Mouse (Mus musculus): Measurements from ENCODE around the gene P4hb. TPM values are rescaled to one million over a fixed set of nuclear protein-coding genes. Genes with fewer than 3 reads are reported as not detected.
A peak's percentile ranks its signal among the peaks of the same experiment; 100 is the strongest.

P4hb gene
- total and polyA plus RNA-seq, 2 experiments from 2014 or later: 174 to 208 TPM

DNA sequence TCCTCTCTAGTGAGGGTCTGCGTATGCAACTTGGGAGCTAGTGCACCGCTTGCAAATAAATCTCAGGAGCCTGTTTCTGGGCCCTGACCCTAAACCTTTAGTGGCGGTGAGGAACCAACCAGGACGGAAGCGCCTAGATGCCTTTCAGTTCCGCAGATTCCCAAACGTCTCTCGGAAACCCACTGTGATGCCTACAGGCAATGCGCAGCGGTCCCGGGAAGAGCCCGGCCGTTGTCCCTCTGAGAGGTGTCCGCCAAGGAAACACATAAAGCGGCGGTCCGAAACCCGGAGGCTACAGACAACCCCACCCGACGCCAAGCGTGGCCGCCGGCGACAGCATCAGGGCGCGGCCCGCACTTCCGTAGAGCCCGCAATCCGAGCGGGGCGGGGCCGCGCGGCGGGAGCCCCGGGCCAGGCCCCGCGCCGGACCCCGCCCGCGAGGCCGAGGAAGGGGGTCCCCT lies 7.8 kb upstream of the P4hb start:
- 1% methylated on average over 32 of the region's 44 CpGs for WGBS
- Histone ChIP-seq H3K27ac (ENCODE audit: low read depth, low read length) (peak overlapping the region; percentile 98), H3K27me3 (ENCODE audit: insufficient read depth, low read length) (no peaks in the 10 kb centered on the region), H3K4me3 (ENCODE audit: low read depth, low read length) (peak overlapping the region; percentile 93), H3K9me3 (ENCODE audit: low read length) (no peaks in the 10 kb centered on the region), H3K4me1 (ENCODE audit: insufficient read depth) (peaks cover 9% of the 10 kb centered on the region), H3K9ac (peak overlapping the region; percentile 90), H3K36me3 (ENCODE audit: insufficient read depth) (peaks cover 35% of the 10 kb centered on the region), H3K4me2 (ENCODE audit: low read depth) (peak overlapping the region; percentile 94)
- ATAC-seq (peak; percentile 24), DNase-seq (peak; percentile 55)
- no peak for TF ChIP-seq CTCF (IDR thresholded peaks at IDR 0.05; ENCODE audit: low read depth)

DNA sequence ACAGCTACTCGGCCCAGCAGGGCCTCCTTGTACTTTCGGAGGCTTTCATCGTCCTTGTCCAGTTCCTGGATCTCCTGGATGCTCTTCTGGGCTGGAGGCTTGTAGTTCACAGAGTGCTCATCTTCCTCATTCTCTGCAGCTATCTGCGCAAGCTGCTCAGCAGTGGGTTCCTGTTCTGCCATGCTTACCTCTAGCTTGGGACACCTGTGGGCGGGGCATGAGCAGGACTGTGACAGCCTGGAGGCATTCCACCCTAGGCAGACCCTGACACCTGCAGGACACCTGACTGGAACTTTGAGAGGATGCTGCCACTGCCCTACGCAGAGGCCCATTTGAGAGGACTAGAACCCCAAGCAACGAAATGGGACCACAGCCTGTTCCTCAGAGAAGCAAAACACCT lies 7.1 kb upstream of the P4hb start:
- Histone ChIP-seq H3K4me2 (ENCODE audit: low read depth) (peak overlapping the region; percentile 94), H3K27ac (ENCODE audit: low read depth, low read length) (peak overlapping the region; percentile 98), H3K4me1 (ENCODE audit: insufficient read depth) (peaks cover 9% of the 10 kb centered on the region), H3K9me3 (ENCODE audit: low read length) (no peaks in the 10 kb centered on the region), H3K36me3 (ENCODE audit: insufficient read depth) (peaks cover 28% of the 10 kb centered on the region), H3K27me3 (ENCODE audit: insufficient read depth, low read length) (no peaks in the 10 kb centered on the region), H3K4me3 (ENCODE audit: low read depth, low read length) (peak overlapping the region; percentile 93), H3K9ac (peak overlapping the region; percentile 90)
- DNase-seq (no peak), ATAC-seq (no peak)
- 58% methylated on average over 7 of the region's 7 CpGs for WGBS
- no peak for TF ChIP-seq CTCF (IDR thresholded peaks at IDR 0.05; ENCODE audit: low read depth)

- DNase-seq: peak; percentile 86
- peak; percentile 94 for TF ChIP-seq CTCF (IDR thresholded peaks at IDR 0.05; ENCODE audit: low read depth)
Measured at GRCm38 (mm10) chr11:120579316-120580107, 6.5 kb upstream of the P4hb start.

GRCm38 (mm10) chr11:120578694-120579243 lies 5.7 kb upstream of the P4hb start:
- 89% methylated on average over 11 of the region's 11 CpGs for WGBS
- no peaks in the 10 kb centered on the region for H3K9me3 ChIP-seq (ENCODE audit: low read length)
- H3K4me2 ChIP-seq (ENCODE audit: low read depth): no peak overlapping the region
- H3K9ac ChIP-seq: no peak overlapping the region
- no peak overlapping the region for H3K27ac ChIP-seq (ENCODE audit: low read depth, low read length)
- H3K4me3 ChIP-seq (ENCODE audit: low read depth, low read length): no peak overlapping the region
- peaks cover 12% of the 10 kb centered on the region for H3K4me1 ChIP-seq (ENCODE audit: insufficient read depth)
- peaks cover 26% of the 10 kb centered on the region for H3K36me3 ChIP-seq (ENCODE audit: insufficient read depth)
- no peak for ATAC-seq
- H3K27me3 ChIP-seq (ENCODE audit: insufficient read depth, low read length): no peaks in the 10 kb centered on the region
- DNase-seq: no peak
- TF ChIP-seq CTCF (IDR thresholded peaks at IDR 0.05; ENCODE audit: low read depth): no peak

More at GRCm38 (mm10) chr11:120579316-120580107, 6.5 kb upstream of the P4hb start:
- H3K4me1 ChIP-seq (ENCODE audit: insufficient read depth): peaks cover 9% of the 10 kb centered on the region
- peak overlapping the region; percentile 94 for H3K4me2 ChIP-seq (ENCODE audit: low read depth)
- ATAC-seq: no peak
- H3K9ac ChIP-seq: peak overlapping the region; percentile 90
- H3K27ac ChIP-seq (ENCODE audit: low read depth, low read length): peak overlapping the region; percentile 98
- H3K36me3 ChIP-seq (ENCODE audit: insufficient read depth): peaks cover 26% of the 10 kb centered on the region
- no peaks in the 10 kb centered on the region for H3K9me3 ChIP-seq (ENCODE audit: low read length)
- H3K27me3 ChIP-seq (ENCODE audit: insufficient read depth, low read length): no peaks in the 10 kb centered on the region
- WGBS: 63% methylated on average over 15 of the region's 15 CpGs
- peak overlapping the region; percentile 93 for H3K4me3 ChIP-seq (ENCODE audit: low read depth, low read length)

GRCm38 (mm10) chr11:120578024-120578693 lies 5.1 kb upstream of the P4hb start:
- ATAC-seq (no peak), DNase-seq (no peak)
- TF ChIP-seq CTCF (IDR thresholded peaks at IDR 0.05; ENCODE audit: low read depth): no peak
- no peaks in the 10 kb centered on the region for H3K27me3 ChIP-seq (ENCODE audit: insufficient read depth, low read length)
- no peak overlapping the region for H3K27ac ChIP-seq (ENCODE audit: low read depth, low read length)
- WGBS: 91% methylated on average over 10 of the region's 10 CpGs
- H3K36me3 ChIP-seq (ENCODE audit: insufficient read depth): peaks cover 26% of the 10 kb centered on the region
- H3K4me2 ChIP-seq (ENCODE audit: low read depth): no peak overlapping the region
- H3K4me3 ChIP-seq (ENCODE audit: low read depth, low read length): no peak overlapping the region
- peaks cover 12% of the 10 kb centered on the region for H3K4me1 ChIP-seq (ENCODE audit: insufficient read depth)
- H3K9ac ChIP-seq: no peak overlapping the region
- no peaks in the 10 kb centered on the region for H3K9me3 ChIP-seq (ENCODE audit: low read length)

- H3K27me3 ChIP-seq (ENCODE audit: insufficient read depth, low read length): no peaks in the 10 kb centered on the region
- peaks cover 12% of the 10 kb centered on the region for H3K4me1 ChIP-seq (ENCODE audit: insufficient read depth)
- peaks cover 26% of the 10 kb centered on the region for H3K36me3 ChIP-seq (ENCODE audit: insufficient read depth)
- ATAC-seq (no peak), DNase-seq (peak; percentile 54)
- no peak overlapping the region for H3K9ac ChIP-seq
- no peak overlapping the region for H3K4me2 ChIP-seq (ENCODE audit: low read depth)
- WGBS: 76% methylated on average over 7 of the region's 7 CpGs
- peak; percentile 60 for TF ChIP-seq CTCF (IDR thresholded peaks at IDR 0.05; ENCODE audit: low read depth)
- no peak overlapping the region for H3K27ac ChIP-seq (ENCODE audit: low read depth, low read length)
- H3K4me3 ChIP-seq (ENCODE audit: low read depth, low read length): no peak overlapping the region
- H3K9me3 ChIP-seq (ENCODE audit: low read length): no peaks in the 10 kb centered on the region
Measured at GRCm38 (mm10) chr11:120577211-120578023, 4.4 kb upstream of the P4hb start.
